Mouse (Mus musculus): Measurements from ENCODE around the gene Nkx1-1. TPM values are rescaled to one million over a fixed set of nuclear protein-coding genes. Genes with fewer than 3 reads are reported as not detected.

The Nkx1-1 gene
- total and polyA plus RNA-seq, 3 experiments = not detected

DNA sequence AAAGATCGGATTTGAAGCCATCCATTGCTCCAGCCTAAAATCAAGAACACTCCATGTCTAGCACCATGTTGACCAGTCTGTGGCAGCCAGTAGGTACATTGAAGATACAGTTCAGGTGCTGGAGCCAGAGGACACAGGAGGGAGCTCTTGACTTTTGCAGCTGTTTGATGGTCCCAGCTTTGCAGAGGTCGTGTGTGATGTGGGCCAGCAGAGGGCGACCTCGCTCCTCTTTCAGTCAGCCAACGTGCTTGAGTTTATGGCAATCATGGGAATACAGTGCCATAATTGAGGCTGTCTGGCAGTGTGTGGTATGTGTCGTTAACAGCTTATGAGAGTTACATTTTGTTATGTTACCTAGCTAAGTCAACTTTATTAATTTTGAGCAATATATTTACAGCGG lies 40.0 kb downstream of the Nkx1-1 start:
- no peaks in the 10 kb centered on the region for H3K79me2 ChIP-seq (replicated peaks; ENCODE audit: control insufficient read depth, insufficient read depth, low read length)

DNA sequence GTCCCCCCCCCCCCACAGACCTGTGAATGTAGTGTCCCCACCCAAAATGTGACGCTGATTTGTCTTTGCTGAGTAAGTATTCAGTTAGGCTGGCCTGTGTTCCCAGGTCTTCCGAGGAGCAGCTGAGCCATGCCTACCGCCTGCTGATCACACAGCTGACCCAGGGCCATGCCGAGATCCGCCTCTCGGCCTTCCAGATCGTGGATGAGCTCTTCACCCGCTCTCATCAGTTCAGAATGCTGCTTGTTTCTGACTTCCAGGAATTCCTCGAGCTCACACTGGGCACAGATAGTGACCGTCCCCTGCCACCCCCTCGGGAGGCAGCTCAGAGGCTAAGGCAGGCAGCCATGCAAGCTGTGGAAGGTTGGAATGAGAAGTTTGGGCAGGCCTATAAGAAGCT lies 46.2 kb downstream of the Nkx1-1 start:
- WGBS = 82% methylated on average over 11 of the region's 11 CpGs
- TF ChIP-seq EP300 (IDR thresholded peaks at IDR 0.05; ENCODE audit: insufficient read depth, low read depth, low read length) (no peak), POLR2A (IDR thresholded peaks at IDR 0.05; ENCODE audit: insufficient read depth, low read depth, low read length) (no peak), CTCF (IDR thresholded peaks at IDR 0.05) (no peak)

More for the DNA sequence above, 40.0 kb downstream of the Nkx1-1 start:
- DNase-seq = peak; percentile 77 to 80
- H3K4me3 ChIP-seq = no peak overlapping the region
- no peak overlapping the region for H3K9ac ChIP-seq (ENCODE audit: low read depth, low read length)
- H3K27ac ChIP-seq = no peak overlapping the region
- no peaks in the 10 kb centered on the region for H3K27me3 ChIP-seq (ENCODE audit: control insufficient read depth, insufficient read depth, low read length)
- H3K4me1 ChIP-seq (ENCODE audit: control insufficient read depth, insufficient read depth, low read length) = no peaks in the 10 kb centered on the region
- intact Hi-C loops (cut with DNase I) = loop anchor here (1.0 to 2.0 kb wide), 4 partner anchors 49 to 195 kb away; no protein-coding TSS in a partner anchor
- TF ChIP-seq EP300 (IDR thresholded peaks at IDR 0.05; ENCODE audit: insufficient read depth, low read depth, low read length) (peak; percentile 91), CTCF (IDR thresholded peaks at IDR 0.05) (peak; percentile 98), POLR2A (IDR thresholded peaks at IDR 0.05; ENCODE audit: insufficient read depth, low read depth, low read length) (no peak)
- H3K36me3 ChIP-seq (ENCODE audit: control insufficient read depth, insufficient read depth, low read length) = no peaks in the 10 kb centered on the region
- 18% methylated on average over 7 of the region's 7 CpGs for WGBS

More for the DNA sequence above, 46.2 kb downstream of the Nkx1-1 start:
- H3K79me2 ChIP-seq (replicated peaks; ENCODE audit: control insufficient read depth, insufficient read depth, low read length) = no peaks in the 10 kb centered on the region
- no peak overlapping the region for H3K9ac ChIP-seq (ENCODE audit: low read depth, low read length)
- H3K4me3 ChIP-seq = no peak overlapping the region
- intact Hi-C loops (cut with DNase I) = no loop called here
- H3K27ac ChIP-seq = no peak overlapping the region
- no peaks in the 10 kb centered on the region for H3K4me1 ChIP-seq (ENCODE audit: control insufficient read depth, insufficient read depth, low read length)
- H3K36me3 ChIP-seq (ENCODE audit: control insufficient read depth, insufficient read depth, low read length) = no peaks in the 10 kb centered on the region
- no peaks in the 10 kb centered on the region for H3K27me3 ChIP-seq (ENCODE audit: control insufficient read depth, insufficient read depth, low read length)
- no peak for DNase-seq

Other genes starting within 250 kb of the Nkx1-1 start
- 10 to 100 TPM in 1 of 2 experiments, 1 to 10 TPM in 1; 2.6 to 13.7 TPM for gene Spon2, start 215.5 kb downstream of the Nkx1-1 start, total RNA-seq (2021)
- gene Spon2, start 215.5 kb downstream of the Nkx1-1 start, polyA plus RNA-seq (2012; rRNA removed) = 13.8 and 28.5 TPM in 2 replicates
- gene Ctbp1, start 159.0 kb downstream of the Nkx1-1 start, total RNA-seq (2021) = 100 to 1,000 TPM; 213 to 227 TPM
- 175 and 178 TPM in 2 replicates for gene Ctbp1, start 159.0 kb downstream of the Nkx1-1 start, polyA plus RNA-seq (2012; rRNA removed)
- 10 to 100 TPM; 79.2 to 81.7 TPM for gene Maea, start 98.5 kb downstream of the Nkx1-1 start, total RNA-seq (2021)
- gene Maea, start 98.5 kb downstream of the Nkx1-1 start, polyA plus RNA-seq (2012; rRNA removed) = 86.7 and 111 TPM in 2 replicates
- gene Uvssa, start 55.4 kb downstream of the Nkx1-1 start, total RNA-seq (2021) = 1 to 10 TPM; 3.3 to 3.4 TPM
- gene Uvssa, start 55.4 kb downstream of the Nkx1-1 start, polyA plus RNA-seq (2012; rRNA removed) = 2.8 and 5.0 TPM in 2 replicates
- gene Fam53a, start 195.7 kb upstream of the Nkx1-1 start, total RNA-seq (2021) = 10 to 100 TPM; 26.1 to 26.9 TPM
- gene Fam53a, start 195.7 kb upstream of the Nkx1-1 start, polyA plus RNA-seq (2012; rRNA removed) = 19.7 and 22.8 TPM in 2 replicates
- gene Gm9903, start 195.9 kb upstream of the Nkx1-1 start, total RNA-seq (2021) = 1 to 10 TPM; 1.0 to 1.1 TPM
- gene Gm9903, start 195.9 kb upstream of the Nkx1-1 start, polyA plus RNA-seq (2012; rRNA removed) = 2.1 and 2.5 TPM in 2 replicates
- 10 to 100 TPM; 10.6 to 12.7 TPM for gene Slbp, start 218.6 kb upstream of the Nkx1-1 start, total RNA-seq (2021)
- 7.7 and 13.8 TPM in 2 replicates for gene Slbp, start 218.6 kb upstream of the Nkx1-1 start, polyA plus RNA-seq (2012; rRNA removed)
- 1 to 10 TPM; 1.4 to 3.1 TPM for gene Tacc3, start 224.2 kb upstream of the Nkx1-1 start, total RNA-seq (2021)
- gene Tacc3, start 224.2 kb upstream of the Nkx1-1 start, polyA plus RNA-seq (2012; rRNA removed) = 1.8 and 2.6 TPM in 2 replicates
- gene Tmem129, start 224.4 kb upstream of the Nkx1-1 start, total RNA-seq (2021) = 10 to 100 TPM; 19.3 to 21.8 TPM
- gene Tmem129, start 224.4 kb upstream of the Nkx1-1 start, polyA plus RNA-seq (2012; rRNA removed) = 40.1 and 49.0 TPM in 2 replicates